Mouse (Mus musculus) kidney, embryonic 14.5 days (tissue): ENCODE data around the gene Tubd1. TPM values are rescaled to one million over a fixed set of nuclear protein-coding genes. Genes with fewer than 3 reads are reported as not detected.
"Not testable (repeated sequence)": the region's sequence is repeated elsewhere in the genome, so short reads cannot be mapped to it uniquely, and the experiment has no call there.

Experiments
- ATAC-seq: fragments of 200-750 bp; cut with Nextera tagmentation; 2 replicates; pipeline ENCODE4 v1.8.0; 2017; ENCODE audit warnings: moderate number of reproducible peaks, mild to moderate bottlenecking, moderate TSS enrichment, moderate library complexity; ENCODE audit not compliant: low FRiP score, low TSS enrichment
- H3K27ac ChIP-seq: fragments of 300-500 bp; sonication (generic); 2 replicates; pipeline ENCODE4 v1.5.1; 2014; ENCODE audit warnings: low read depth, mild to moderate bottlenecking, low read length, moderate library complexity, mixed read lengths
- H3K27me3 ChIP-seq: fragments of 300-500 bp; sonication (generic); 2 replicates; pipeline ENCODE4 v1.6.1; 2014; ENCODE audit warnings: mild to moderate bottlenecking, low read length; ENCODE audit not compliant: control insufficient read depth, insufficient read depth
- H3K36me3 ChIP-seq: fragments of 300-500 bp; sonication (generic); 2 replicates; pipeline ENCODE4 v1.6.1; 2014; ENCODE audit warnings: low read length, mixed read lengths; ENCODE audit not compliant: control insufficient read depth, insufficient read depth
- H3K4me1 ChIP-seq: fragments of 300-500 bp; sonication (generic); 2 replicates; pipeline ENCODE4 v1.6.1; 2014; ENCODE audit warnings: low read length, mixed read lengths; ENCODE audit not compliant: control insufficient read depth, insufficient read depth
- H3K4me2 ChIP-seq: fragments of 300-500 bp; sonication (generic); replicated peaks from 2 replicates; pipeline ENCODE4 v1.6.1; 2014; ENCODE audit warnings: low read depth, mild to moderate bottlenecking, low read length
- H3K4me3 ChIP-seq: fragments of 300-500 bp; sonication (generic); 2 replicates; pipeline ENCODE4 v1.5.1; 2014; ENCODE audit warnings: mild to moderate bottlenecking, low read length
- H3K9ac ChIP-seq: fragments of 300-500 bp; sonication (generic); 2 replicates; pipeline ENCODE4 v1.6.1; 2014; ENCODE audit warnings: low read depth, mild to moderate bottlenecking, low read length, moderate library complexity
- H3K9me3 ChIP-seq: fragments of 300-500 bp; sonication (generic); 2 replicates; pipeline ENCODE4 v1.6.1; 2016; ENCODE audit warnings: low read length; ENCODE audit not compliant: control insufficient read depth
- WGBS: fragments of 180-500 bp; shearing (Covaris S2); extraction: QIAGEN DNeasy Blood & Tissue Kit; methylation state at CpG from one replicate; pipeline ENCODE4 v1.1.7; 2014; 5-methylcytosine and 5-hydroxymethylcytosine counted together
- polyA plus RNA-seq: library from polyadenylated mRNA; unstranded; fragments of >200 nt; fragmentation: Nextera tagmentation; extraction: Ambion mirVana; gene quantifications from 2 replicates; pipeline ENCODE4 v1.2.1, GENCODE M21; 2014

The Tubd1 gene
- polyA plus RNA-seq, 1 experiment from 2014 or later: 13.4 TPM

DNA sequence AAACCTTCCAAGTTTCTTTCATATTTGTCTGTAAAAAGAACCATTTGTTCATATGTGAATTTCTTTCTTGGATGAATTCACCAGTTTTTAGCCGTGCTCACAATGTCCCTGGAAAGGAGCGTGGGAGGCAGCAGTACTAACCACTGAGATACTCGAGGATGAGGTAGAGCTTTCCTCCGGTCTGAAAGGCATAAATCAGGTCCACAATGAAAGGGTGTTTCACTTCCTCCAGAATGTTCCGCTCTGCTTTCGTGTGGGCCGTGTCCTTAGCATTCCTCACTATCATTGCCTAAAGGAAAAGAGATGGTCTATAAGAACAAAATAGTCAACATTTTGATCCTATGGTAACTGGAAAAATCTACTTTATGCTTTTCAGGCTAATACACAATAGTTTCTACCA is 25.0 kb upstream of the Tubd1 start:
- peaks cover 70% of the 10 kb centered on the region for H3K36me3 ChIP-seq

GRCm38 (mm10) chr11:86527528-86527927 is 17.3 kb upstream of the Tubd1 start:
- Histone ChIP-seq H3K4me1 (no peaks in the 10 kb centered on the region), H3K4me2 (no peak overlapping the region), H3K27ac (no peak overlapping the region), H3K27me3 (no peaks in the 10 kb centered on the region), H3K9me3 (no peaks in the 10 kb centered on the region), H3K36me3 (peaks cover 65% of the 10 kb centered on the region), H3K4me3 (no peak overlapping the region), H3K9ac (no peak overlapping the region)
- ATAC-seq: no peak
- 94% methylated on average over 4 of the region's 4 CpGs for WGBS

More for the DNA sequence above, 25.0 kb upstream of the Tubd1 start:
- WGBS: 70% methylated on average over 7 of the region's 7 CpGs
- no peak overlapping the region for H3K9ac ChIP-seq
- H3K4me3 ChIP-seq: no peak overlapping the region
- H3K27ac ChIP-seq: no peak overlapping the region
- no peak for ATAC-seq
- no peaks in the 10 kb centered on the region for H3K4me1 ChIP-seq
- H3K27me3 ChIP-seq: no peaks in the 10 kb centered on the region
- H3K4me2 ChIP-seq: no peak overlapping the region
- no peaks in the 10 kb centered on the region for H3K9me3 ChIP-seq

DNA sequence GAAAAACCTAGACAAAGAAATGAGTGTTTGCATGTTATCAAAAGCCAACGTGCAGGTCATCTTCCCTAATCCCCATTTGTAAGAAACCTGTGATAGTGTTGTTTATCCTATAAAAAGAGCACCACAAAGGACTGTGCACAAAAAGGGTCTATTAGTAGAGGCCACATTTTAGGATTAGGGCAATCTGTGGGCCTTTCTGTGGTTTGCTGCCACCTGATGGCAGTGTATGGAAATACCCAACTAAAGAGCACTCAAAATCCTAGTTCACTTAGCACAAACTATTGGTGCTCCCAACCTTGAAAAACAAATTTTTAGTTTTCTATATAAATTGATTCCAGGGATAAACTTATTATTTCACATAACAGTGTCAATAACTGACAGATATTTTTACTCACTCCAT is 12.0 kb upstream of the Tubd1 start:
- no peak for ATAC-seq
- no peaks in the 10 kb centered on the region for H3K9me3 ChIP-seq
- no peak overlapping the region for H3K27ac ChIP-seq
- H3K4me1 ChIP-seq: no peaks in the 10 kb centered on the region
- H3K36me3 ChIP-seq: peaks cover 46% of the 10 kb centered on the region
- no peak overlapping the region for H3K9ac ChIP-seq
- H3K27me3 ChIP-seq: no peaks in the 10 kb centered on the region
- H3K4me2 ChIP-seq: no peak overlapping the region
- WGBS: 79% methylated on average over 1 of the region's 1 CpGs
- no peak overlapping the region for H3K4me3 ChIP-seq

DNA sequence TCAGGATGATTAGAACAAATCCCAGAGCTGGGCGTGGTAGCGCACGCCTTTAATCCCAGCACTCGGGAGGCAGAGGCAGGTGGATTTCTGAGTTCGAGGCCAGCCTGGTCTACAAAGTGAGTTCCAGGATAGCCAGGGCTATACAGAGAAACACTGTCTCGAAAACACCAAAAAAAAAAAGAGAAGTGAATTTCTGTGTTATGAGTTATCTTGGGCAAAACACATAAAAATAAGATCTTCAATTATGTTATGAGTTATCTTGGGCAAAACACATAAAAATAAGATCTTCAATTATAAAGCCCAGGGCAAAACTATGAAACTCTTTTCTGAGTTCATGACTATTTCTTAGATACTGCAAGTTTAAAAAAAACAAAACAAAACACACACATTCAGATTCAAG is 11.5 kb upstream of the Tubd1 start:
- peaks cover 41% of the 10 kb centered on the region for H3K36me3 ChIP-seq
- H3K4me1 ChIP-seq, H3K9ac ChIP-seq, H3K9me3 ChIP-seq, H3K27me3 ChIP-seq, H3K4me3 ChIP-seq, ATAC-seq, H3K27ac ChIP-seq, H3K4me2 ChIP-seq: not testable (repeated sequence)
- WGBS: 97% methylated on average over 6 of the region's 6 CpGs

DNA sequence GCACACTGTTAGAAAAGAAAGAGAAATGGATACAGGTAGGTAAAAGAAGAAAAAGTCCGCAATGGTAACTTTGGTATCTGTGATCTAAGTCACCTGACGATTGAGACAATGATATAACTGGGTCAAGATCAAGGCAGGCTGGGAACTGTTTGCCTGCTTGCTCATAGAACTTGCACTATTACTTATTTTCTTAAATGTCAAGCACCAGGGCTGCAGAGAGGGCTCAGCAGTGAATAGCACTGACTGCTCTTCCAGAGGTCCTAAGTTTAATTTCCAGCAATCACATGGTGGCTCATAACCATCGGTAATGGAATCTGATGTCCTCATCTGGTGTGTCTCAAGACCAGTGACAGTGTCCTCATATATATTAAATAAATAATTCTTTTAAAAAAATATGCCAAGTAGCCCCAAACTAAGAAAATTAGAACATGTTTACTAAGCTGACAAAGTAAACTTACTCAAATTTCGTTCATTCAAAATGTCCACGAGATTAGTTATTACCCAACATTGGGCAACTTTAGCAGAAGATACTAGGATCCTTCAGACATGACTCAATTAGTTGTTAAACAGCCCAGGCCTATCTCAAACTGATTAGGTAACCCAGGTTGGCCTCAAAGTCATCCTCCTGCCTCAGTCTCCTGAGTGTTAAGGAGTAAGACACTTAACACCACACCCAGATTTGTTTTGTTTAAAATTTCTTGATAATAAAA is 10.4 kb upstream of the Tubd1 start:
- Histone ChIP-seq H3K9me3 (no peaks in the 10 kb centered on the region), H3K4me3 (no peak overlapping the region), H3K9ac (no peak overlapping the region), H3K4me2 (no peak overlapping the region), H3K36me3 (peaks cover 35% of the 10 kb centered on the region), H3K27me3 (no peaks in the 10 kb centered on the region), H3K27ac (no peak overlapping the region), H3K4me1 (no peaks in the 10 kb centered on the region)
- WGBS: 94% methylated on average over 5 of the region's 5 CpGs
- ATAC-seq: no peak

GRCm38 (mm10) chr11:86538786-86539185 is 6.0 kb upstream of the Tubd1 start:
- ATAC-seq: no peak
- 90% methylated on average over 4 of the region's 4 CpGs for WGBS
- no peaks in the 10 kb centered on the region for H3K27me3 ChIP-seq
- H3K36me3 ChIP-seq: peaks cover 6% of the 10 kb centered on the region
- peaks cover 4% of the 10 kb centered on the region; the same call in 1 of the 2 replicates for H3K4me1 ChIP-seq
- no peak overlapping the region for H3K9ac ChIP-seq
- no peak overlapping the region for H3K27ac ChIP-seq
- no peaks in the 10 kb centered on the region for H3K9me3 ChIP-seq
- H3K4me3 ChIP-seq: no peak overlapping the region
- no peak overlapping the region for H3K4me2 ChIP-seq

- 77% methylated on average over 6 of the region's 6 CpGs for WGBS
- Histone ChIP-seq H3K4me1 (peaks cover 4% of the 10 kb centered on the region; the same call in 1 of the 2 replicates), H3K36me3 (no peaks in the 10 kb centered on the region; the same call in 1 of the 2 replicates), H3K9ac (no peak overlapping the region), H3K27ac (no peak overlapping the region), H3K4me2 (no peak overlapping the region), H3K4me3 (no peak overlapping the region), H3K27me3 (no peaks in the 10 kb centered on the region), H3K9me3 (no peaks in the 10 kb centered on the region)
- ATAC-seq: no peak
Measured at GRCm38 (mm10) chr11:86539716-86540475, 4.9 kb upstream of the Tubd1 start.

- 90% methylated on average over 2 of the region's 2 CpGs for WGBS
- Histone ChIP-seq H3K9ac (no peak overlapping the region), H3K36me3 (no peaks in the 10 kb centered on the region), H3K4me3 (no peak overlapping the region), H3K4me2 (no peak overlapping the region), H3K27ac (no peak overlapping the region), H3K4me1 (peaks cover 7% of the 10 kb centered on the region; the same call in 1 of the 2 replicates), H3K9me3 (no peaks in the 10 kb centered on the region), H3K27me3 (no peaks in the 10 kb centered on the region)
- no peak for ATAC-seq
Measured at GRCm38 (mm10) chr11:86540476-86540845, 4.3 kb upstream of the Tubd1 start.

DNA sequence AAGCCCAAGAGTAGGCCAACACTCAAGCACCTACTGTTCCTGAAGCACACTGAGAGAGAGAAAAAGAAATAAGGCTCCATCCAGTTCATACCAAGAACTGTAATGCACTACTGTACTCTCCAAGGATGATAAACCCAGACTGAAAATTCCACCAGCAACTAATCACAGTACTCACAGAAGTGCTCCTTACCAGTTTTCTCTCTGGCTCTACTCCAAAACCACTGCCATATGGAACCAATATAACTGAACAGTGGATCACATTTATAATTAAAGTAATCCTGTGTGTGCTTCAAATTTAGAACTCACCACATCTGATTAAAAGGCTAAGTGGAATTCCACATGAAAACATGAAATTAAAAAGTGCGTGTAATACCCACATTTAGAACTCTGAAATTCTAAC is 1.9 kb upstream of the Tubd1 start:
- H3K27ac ChIP-seq: no peak overlapping the region
- H3K27me3 ChIP-seq: no peaks in the 10 kb centered on the region
- no peak overlapping the region; the same call in 1 of the 2 replicates for H3K4me3 ChIP-seq
- H3K9me3 ChIP-seq: no peaks in the 10 kb centered on the region
- 93% methylated on average over 1 of the region's 1 CpGs for WGBS
- no peaks in the 10 kb centered on the region for H3K36me3 ChIP-seq
- H3K9ac ChIP-seq: no peak overlapping the region
- no peak overlapping the region for H3K4me2 ChIP-seq
- peaks cover 11% of the 10 kb centered on the region for H3K4me1 ChIP-seq
- ATAC-seq: no peak
